Mouse (Mus musculus) right cerebral cortex, adult 18-20 months (tissue): ENCODE measurements around the gene Jmjd6.

Source experiments
- DNase-seq: peaks from one replicate; pipeline ENCODE4 v3.0.0; 2022; ENCODE audit warnings: mixed read lengths

The Jmjd6 gene

DNA sequence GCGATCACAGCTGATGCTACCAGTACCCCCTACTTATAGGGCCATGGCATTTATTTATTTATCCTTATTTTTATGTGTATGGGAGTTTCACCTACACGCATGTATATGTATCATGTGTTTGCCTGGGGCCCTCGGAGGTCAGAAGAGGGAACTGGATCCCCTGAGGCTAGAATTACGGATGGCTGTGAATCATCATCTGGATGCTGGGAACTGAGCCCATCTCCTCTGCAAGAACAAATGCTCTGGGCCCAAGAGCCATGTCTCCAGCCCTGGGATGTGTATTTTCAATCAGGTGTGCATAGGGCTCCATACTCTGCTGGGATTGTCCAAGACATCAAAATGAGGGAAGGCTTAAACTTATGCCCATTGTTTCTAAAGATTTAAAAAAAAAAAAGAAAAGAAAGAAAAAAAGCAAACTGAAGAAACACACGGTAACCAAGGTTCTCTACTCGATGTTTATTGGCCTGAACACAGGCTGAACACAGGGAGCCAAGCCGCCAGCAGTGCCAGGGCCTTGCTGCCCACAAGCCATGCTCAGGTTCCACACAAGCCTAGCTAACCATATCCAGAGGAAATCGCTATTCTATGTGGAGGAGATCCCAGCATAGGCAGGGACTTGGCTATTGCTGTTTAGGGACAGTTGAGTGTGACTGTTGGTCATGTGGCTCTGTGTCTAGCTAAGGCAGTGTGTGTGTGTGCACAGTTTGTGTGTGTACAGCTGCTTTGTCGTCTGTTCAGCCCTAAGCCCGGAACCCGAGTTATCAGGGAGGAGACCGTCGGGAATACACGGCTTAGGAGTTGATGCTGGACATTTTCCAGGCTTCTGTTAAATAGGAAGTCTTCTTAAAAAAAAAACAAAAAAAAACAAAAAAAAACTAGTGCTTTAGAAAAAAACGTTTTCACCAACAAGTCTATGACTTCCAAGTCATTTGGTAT lies 36.8 kb downstream of the Jmjd6 start:
- DNase-seq: no peak

DNA sequence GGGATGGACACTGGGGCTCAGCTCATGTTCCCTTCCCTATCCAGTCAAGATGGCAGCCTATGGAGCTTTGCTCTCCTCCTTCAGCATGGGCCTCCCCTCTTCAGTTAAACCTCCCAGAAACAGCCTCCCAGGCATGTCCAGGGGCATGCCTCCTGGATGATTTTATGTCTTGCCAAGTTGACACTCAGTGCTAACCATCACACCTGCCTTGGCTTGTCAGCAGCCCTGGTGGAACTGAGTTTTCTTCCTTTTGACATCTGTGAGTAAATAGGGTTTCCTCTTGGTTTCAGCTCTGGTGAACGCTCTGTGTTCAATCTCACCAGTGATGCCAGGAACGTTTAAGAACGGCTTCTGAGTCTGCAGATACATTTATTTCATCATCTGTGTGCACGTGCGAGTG lies 40.5 kb downstream of the Jmjd6 start:
- no peak for DNase-seq

DNA sequence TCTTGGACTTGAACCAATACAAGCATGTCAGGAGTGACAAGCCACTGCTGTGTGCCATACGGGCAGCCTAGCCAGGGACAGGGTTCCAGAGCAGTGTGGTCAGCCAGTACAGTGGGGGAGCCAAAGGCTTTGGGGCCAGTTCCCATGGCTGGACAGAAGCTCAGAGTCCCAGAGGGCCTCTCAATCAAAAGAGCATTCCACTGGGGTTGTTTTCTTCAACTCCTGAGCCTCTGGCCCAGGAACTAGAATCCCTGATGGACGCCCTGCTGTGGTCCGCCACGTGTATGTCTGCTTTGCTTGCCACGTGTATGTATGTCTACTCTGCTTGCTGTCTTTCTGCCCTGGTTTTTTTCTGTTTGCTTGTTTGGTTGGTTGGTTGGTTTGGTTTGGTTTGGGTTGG lies 42.1 kb downstream of the Jmjd6 start:
- no peak for DNase-seq

DNA sequence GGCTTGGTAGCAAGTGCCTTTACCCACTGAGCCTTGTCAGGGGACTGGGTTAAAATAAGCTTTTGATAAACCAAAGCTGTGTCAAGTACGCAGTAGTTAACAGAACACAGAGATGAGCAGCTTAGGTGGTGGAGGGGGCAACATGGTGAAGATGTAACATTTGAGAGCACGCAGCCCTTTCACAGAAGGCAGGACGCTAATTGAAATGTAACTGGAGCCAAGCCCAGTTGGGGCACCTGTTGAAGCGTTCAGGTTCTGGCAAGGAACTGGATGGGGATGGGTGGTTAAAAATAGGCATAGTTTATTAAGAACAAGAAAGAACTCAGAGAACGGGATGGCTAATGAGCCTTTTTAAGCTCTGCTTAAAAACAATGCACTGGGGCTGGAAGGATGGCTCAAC lies 43.9 kb downstream of the Jmjd6 start:
- no peak for DNase-seq
